Mouse (Mus musculus): ENCODE data around the gene Mrgpre. TPM values are rescaled to one million over a fixed set of nuclear protein-coding genes. Genes with fewer than 3 reads are reported as not detected.

Mrgpre gene
- polyA plus RNA-seq, 1 experiment from 2014 or later: 2.2 TPM

GRCm38 (mm10) chr7:143822375-143823265 lies 38.3 kb upstream of the Mrgpre start, which contains the start of the genes Nadsyn1 and Dhcr7:
TSS of gene Nadsyn1 (minus strand) at chr7:143822849.
TSS of gene Dhcr7 (plus strand) at chr7:143823145.
- Histone ChIP-seq H3K9ac (ENCODE audit: low read length) (peak within 1 kb of the TSS; percentile 81), H3K27me3 (ENCODE audit: control insufficient read depth, insufficient read depth, low read length) (no peaks in the 10 kb centered on the region), H3K36me3 (ENCODE audit: control insufficient read depth, insufficient read depth) (peaks cover 10% of the 10 kb centered on the region), H3K4me1 (ENCODE audit: control insufficient read depth, insufficient read depth, low read length) (peaks cover 10% of the 10 kb centered on the region), H3K27ac (ENCODE audit: low read length) (peak within 1 kb of the TSS; percentile 88), H3K9me3 (replicated peaks; ENCODE audit: control insufficient read depth, low read length) (no peaks in the 10 kb centered on the region), H3K4me3 (ENCODE audit: low read length) (peak within 1 kb of the TSS; percentile 71), H3K4me2 (ENCODE audit: low read depth, low read length) (peak within 1 kb of the TSS; percentile 72)
- peak; percentile 99 for ATAC-seq (replicated peaks; ENCODE audit: extremely low read depth, insufficient read depth, low FRiP score)
- WGBS: under 1% methylated on average over 40 of the region's 40 CpGs

- no peak overlapping the region for H3K4me3 ChIP-seq (ENCODE audit: low read length)
- peaks cover 10% of the 10 kb centered on the region for H3K4me1 ChIP-seq (ENCODE audit: control insufficient read depth, insufficient read depth, low read length)
- H3K9me3 ChIP-seq (replicated peaks; ENCODE audit: control insufficient read depth, low read length): no peaks in the 10 kb centered on the region
- 85% methylated on average over 2 of the region's 2 CpGs for WGBS
- no peak overlapping the region for H3K27ac ChIP-seq (ENCODE audit: low read length)
- peaks cover 18% of the 10 kb centered on the region for H3K36me3 ChIP-seq (ENCODE audit: control insufficient read depth, insufficient read depth)
- no peaks in the 10 kb centered on the region for H3K27me3 ChIP-seq (ENCODE audit: control insufficient read depth, insufficient read depth, low read length)
- no peak overlapping the region for H3K4me2 ChIP-seq (ENCODE audit: low read depth, low read length)
- no peak for ATAC-seq (replicated peaks; ENCODE audit: extremely low read depth, insufficient read depth, low FRiP score)
- H3K9ac ChIP-seq (ENCODE audit: low read length): no peak overlapping the region
These were observed 36.9 kb upstream of the Mrgpre start for GRCm38 (mm10) chr7:143821241-143821640.

- no peaks in the 10 kb centered on the region for H3K27me3 ChIP-seq (ENCODE audit: control insufficient read depth, insufficient read depth, low read length)
- ATAC-seq (replicated peaks; ENCODE audit: extremely low read depth, insufficient read depth, low FRiP score): no peak
- no peaks in the 10 kb centered on the region for H3K9me3 ChIP-seq (replicated peaks; ENCODE audit: control insufficient read depth, low read length)
- H3K27ac ChIP-seq (ENCODE audit: low read length): no peak overlapping the region
- H3K9ac ChIP-seq (ENCODE audit: low read length): no peak overlapping the region
- H3K4me3 ChIP-seq (ENCODE audit: low read length): no peak overlapping the region
- H3K4me1 ChIP-seq (ENCODE audit: control insufficient read depth, insufficient read depth, low read length): peaks cover 10% of the 10 kb centered on the region
- H3K36me3 ChIP-seq (ENCODE audit: control insufficient read depth, insufficient read depth): peaks cover 28% of the 10 kb centered on the region
- no peak overlapping the region for H3K4me2 ChIP-seq (ENCODE audit: low read depth, low read length)
- WGBS: 72% methylated on average over 4 of the region's 4 CpGs
These were observed 34.9 kb upstream of the Mrgpre start for GRCm38 (mm10) chr7:143819201-143819600.

GRCm38 (mm10) chr7:143808909-143809308 lies 24.6 kb upstream of the Mrgpre start:
- ATAC-seq (replicated peaks; ENCODE audit: extremely low read depth, insufficient read depth, low FRiP score): no peak
- Histone ChIP-seq H3K4me2 (ENCODE audit: low read depth, low read length) (no peak overlapping the region), H3K27ac (ENCODE audit: low read length) (no peak overlapping the region), H3K4me1 (ENCODE audit: control insufficient read depth, insufficient read depth, low read length) (no peaks in the 10 kb centered on the region), H3K36me3 (ENCODE audit: control insufficient read depth, insufficient read depth) (peaks cover 51% of the 10 kb centered on the region), H3K27me3 (ENCODE audit: control insufficient read depth, insufficient read depth, low read length) (no peaks in the 10 kb centered on the region), H3K4me3 (ENCODE audit: low read length) (no peak overlapping the region), H3K9me3 (replicated peaks; ENCODE audit: control insufficient read depth, low read length) (no peaks in the 10 kb centered on the region; the same call in 1 of the 2 replicates), H3K9ac (ENCODE audit: low read length) (no peak overlapping the region)
- 61% methylated on average over 1 of the region's 1 CpGs for WGBS

- ATAC-seq (replicated peaks; ENCODE audit: extremely low read depth, insufficient read depth, low FRiP score): no peak
- no peak overlapping the region for H3K4me2 ChIP-seq (ENCODE audit: low read depth, low read length)
- H3K4me3 ChIP-seq (ENCODE audit: low read length): no peak overlapping the region
- peaks cover 38% of the 10 kb centered on the region for H3K36me3 ChIP-seq (ENCODE audit: control insufficient read depth, insufficient read depth)
- no peak overlapping the region for H3K9ac ChIP-seq (ENCODE audit: low read length)
- 61% methylated on average over 5 of the region's 5 CpGs for WGBS
- H3K9me3 ChIP-seq (replicated peaks; ENCODE audit: control insufficient read depth, low read length): no peaks in the 10 kb centered on the region
- no peaks in the 10 kb centered on the region for H3K4me1 ChIP-seq (ENCODE audit: control insufficient read depth, insufficient read depth, low read length)
- no peak overlapping the region for H3K27ac ChIP-seq (ENCODE audit: low read length)
- no peaks in the 10 kb centered on the region for H3K27me3 ChIP-seq (ENCODE audit: control insufficient read depth, insufficient read depth, low read length)
These were observed 20.9 kb upstream of the Mrgpre start for GRCm38 (mm10) chr7:143805199-143805624.

GRCm38 (mm10) chr7:143801195-143802065 lies 17.1 kb upstream of the Mrgpre start:
- no peaks in the 10 kb centered on the region for H3K27me3 ChIP-seq (ENCODE audit: control insufficient read depth, insufficient read depth, low read length)
- no peak overlapping the region for H3K4me2 ChIP-seq (ENCODE audit: low read depth, low read length)
- H3K4me3 ChIP-seq (ENCODE audit: low read length): no peak overlapping the region
- H3K4me1 ChIP-seq (ENCODE audit: control insufficient read depth, insufficient read depth, low read length): no peaks in the 10 kb centered on the region
- H3K9ac ChIP-seq (ENCODE audit: low read length): no peak overlapping the region
- ATAC-seq (replicated peaks; ENCODE audit: extremely low read depth, insufficient read depth, low FRiP score): no peak
- no peak overlapping the region for H3K27ac ChIP-seq (ENCODE audit: low read length)
- H3K9me3 ChIP-seq (replicated peaks; ENCODE audit: control insufficient read depth, low read length): no peaks in the 10 kb centered on the region
- peaks cover 53% of the 10 kb centered on the region for H3K36me3 ChIP-seq (ENCODE audit: control insufficient read depth, insufficient read depth)
- 78% methylated on average over 8 of the region's 8 CpGs for WGBS

- H3K4me2 ChIP-seq (ENCODE audit: low read depth, low read length): no peak overlapping the region
- no peak for ATAC-seq (replicated peaks; ENCODE audit: extremely low read depth, insufficient read depth, low FRiP score)
- no peaks in the 10 kb centered on the region for H3K4me1 ChIP-seq (ENCODE audit: control insufficient read depth, insufficient read depth, low read length)
- 83% methylated on average over 1 of the region's 1 CpGs for WGBS
- no peaks in the 10 kb centered on the region for H3K27me3 ChIP-seq (ENCODE audit: control insufficient read depth, insufficient read depth, low read length)
- no peak overlapping the region for H3K27ac ChIP-seq (ENCODE audit: low read length)
- H3K4me3 ChIP-seq (ENCODE audit: low read length): no peak overlapping the region
- H3K36me3 ChIP-seq (ENCODE audit: control insufficient read depth, insufficient read depth): peaks cover 57% of the 10 kb centered on the region
- no peaks in the 10 kb centered on the region for H3K9me3 ChIP-seq (replicated peaks; ENCODE audit: control insufficient read depth, low read length)
- H3K9ac ChIP-seq (ENCODE audit: low read length): no peak overlapping the region
These were observed 16.5 kb upstream of the Mrgpre start for GRCm38 (mm10) chr7:143800770-143801169.

- Histone ChIP-seq H3K9me3 (replicated peaks; ENCODE audit: control insufficient read depth, low read length) (no peaks in the 10 kb centered on the region), H3K36me3 (ENCODE audit: control insufficient read depth, insufficient read depth) (peaks cover 53% of the 10 kb centered on the region), H3K4me3 (ENCODE audit: low read length) (no peak overlapping the region), H3K27ac (ENCODE audit: low read length) (no peak overlapping the region), H3K27me3 (ENCODE audit: control insufficient read depth, insufficient read depth, low read length) (no peaks in the 10 kb centered on the region), H3K9ac (ENCODE audit: low read length) (no peak overlapping the region), H3K4me1 (ENCODE audit: control insufficient read depth, insufficient read depth, low read length) (no peaks in the 10 kb centered on the region), H3K4me2 (ENCODE audit: low read depth, low read length) (no peak overlapping the region)
- 90% methylated on average over 4 of the region's 4 CpGs for WGBS
- no peak for ATAC-seq (replicated peaks; ENCODE audit: extremely low read depth, insufficient read depth, low FRiP score)
These were observed 14.5 kb upstream of the Mrgpre start for GRCm38 (mm10) chr7:143798783-143799182.
